Mouse (Mus musculus): ENCODE results near the gene Clk4. TPM values are rescaled to one million over a fixed set of nuclear protein-coding genes. Genes with fewer than 3 reads are reported as not detected.

Gene Clk4
- polyA plus RNA-seq, 1 experiment from 2014 or later = 51.6 TPM

DNA sequence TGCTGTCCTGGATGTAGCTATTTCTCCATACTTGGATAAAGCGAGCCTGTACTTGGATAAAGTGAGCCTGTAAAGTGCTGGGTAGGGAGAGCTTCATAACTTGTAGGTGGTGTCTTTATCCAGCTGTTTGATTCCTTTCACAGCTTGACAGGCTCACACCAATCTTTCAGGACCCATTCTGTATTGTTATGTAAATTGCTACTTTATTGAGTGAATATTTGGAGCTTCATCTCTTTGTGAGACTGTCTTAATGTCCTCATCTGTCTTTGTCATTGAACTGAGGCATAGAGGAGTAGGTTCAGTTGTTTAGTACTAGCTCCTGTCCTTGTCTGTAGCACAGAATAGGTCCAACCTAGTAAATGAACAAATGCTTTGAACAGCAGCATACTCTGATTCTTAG lies 12.9 kb downstream of the Clk4 start:
- Histone ChIP-seq H3K27ac (ENCODE audit: low read depth, low read length) (no peak overlapping the region), H3K27me3 (replicated peaks; ENCODE audit: control insufficient read depth, insufficient read depth, low read length) (no peaks in the 10 kb centered on the region), H3K4me3 (ENCODE audit: low read depth, low read length) (no peak overlapping the region), H3K36me3 (ENCODE audit: control insufficient read depth, insufficient read depth) (peaks cover 67% of the 10 kb centered on the region), H3K4me1 (replicated peaks; ENCODE audit: control insufficient read depth, insufficient read depth, low read length) (no peaks in the 10 kb centered on the region), H3K4me2 (replicated peaks; ENCODE audit: low read depth) (no peak overlapping the region), H3K9me3 (ENCODE audit: control insufficient read depth) (no peaks in the 10 kb centered on the region), H3K9ac (ENCODE audit: low read depth, low read length) (no peak overlapping the region)
- 93% methylated on average over 1 of the region's 1 CpGs for WGBS
- ATAC-seq = no peak
- TF ChIP-seq CTCF (IDR thresholded peaks at IDR 0.05; ENCODE audit: low read depth) = no peak

- peak within 1 kb of the TSS; percentile 97 for H3K4me2 ChIP-seq (replicated peaks; ENCODE audit: low read depth)
- peak within 1 kb of the TSS; percentile 28; the same call in 1 of the 2 replicates for H3K27ac ChIP-seq (ENCODE audit: low read depth, low read length)
- H3K27me3 ChIP-seq (replicated peaks; ENCODE audit: control insufficient read depth, insufficient read depth, low read length) = 0 out of 2 replicates have a peak, but pooled peaks cover 4% of the 10 kb centered on the region
- under 1% methylated on average over 33 of the region's 38 CpGs for WGBS
- H3K36me3 ChIP-seq (ENCODE audit: control insufficient read depth, insufficient read depth) = 0 out of 2 replicates have a peak, but pooled peaks cover 2% of the 10 kb centered on the region
- no peaks in the 10 kb centered on the region for H3K4me1 ChIP-seq (replicated peaks; ENCODE audit: control insufficient read depth, insufficient read depth, low read length)
- H3K4me3 ChIP-seq (ENCODE audit: low read depth, low read length) = peak within 1 kb of the TSS; percentile 71
- H3K9ac ChIP-seq (ENCODE audit: low read depth, low read length) = peak within 1 kb of the TSS; percentile 65
- TF ChIP-seq CTCF (IDR thresholded peaks at IDR 0.05; ENCODE audit: low read depth) = peak; percentile 96
- H3K9me3 ChIP-seq (ENCODE audit: control insufficient read depth) = no peaks in the 10 kb centered on the region
- peak; percentile 73 for ATAC-seq
These were observed 28.1 kb downstream of the Clk4 start, which contains the start of gene Col23a1 for GRCm38 (mm10) chr11:51289564-51290041. Gene Col23a1, plus strand, starts transcription at chr11:51289920.

DNA sequence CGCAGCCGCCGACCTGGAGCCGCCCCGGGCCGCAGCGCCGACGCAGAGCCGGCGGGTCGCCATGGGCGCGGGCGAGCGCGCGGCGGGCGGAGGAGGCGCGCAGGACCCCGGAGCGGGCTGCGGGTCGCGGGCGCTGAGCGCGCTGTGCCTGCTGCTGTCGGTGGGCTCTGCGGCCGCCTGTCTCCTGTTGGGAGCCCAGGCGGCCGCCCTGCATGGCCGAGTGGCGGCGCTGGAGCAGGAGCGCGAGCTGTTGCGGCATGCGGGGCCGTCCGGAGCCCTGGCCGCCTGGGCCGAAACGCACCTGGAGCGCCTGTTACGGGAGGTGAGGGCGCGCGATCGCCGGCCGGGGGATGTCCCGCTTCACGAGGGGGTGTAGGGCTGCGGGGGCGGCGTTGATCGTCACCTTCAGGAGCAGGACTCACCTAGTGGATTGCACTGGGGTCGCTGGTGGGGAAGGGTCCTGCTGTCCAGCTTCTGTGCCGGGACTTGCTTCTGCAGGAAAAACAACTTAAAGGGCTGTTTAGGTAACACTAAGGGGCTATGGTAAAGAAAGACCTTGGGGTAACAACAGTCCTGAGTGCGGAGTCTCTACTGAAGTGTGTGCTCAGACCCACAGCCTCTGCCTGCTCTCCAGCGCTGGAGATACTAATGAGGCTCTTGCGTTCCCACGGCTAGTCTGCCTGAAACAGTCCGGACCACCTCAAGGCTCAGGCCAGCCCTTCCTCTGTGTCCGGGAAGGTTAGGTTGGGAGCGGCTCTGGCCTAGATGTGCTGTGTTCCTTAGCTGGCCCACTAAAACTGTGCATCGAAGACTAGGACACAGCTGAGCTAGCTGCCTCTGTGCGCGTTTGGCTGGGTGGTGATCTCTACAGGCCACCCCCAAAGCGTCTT lies 28.8 kb downstream of the Clk4 start:
- peak; percentile 62 for ATAC-seq
- peak overlapping the region; percentile 71 for H3K4me3 ChIP-seq (ENCODE audit: low read depth, low read length)
- peak overlapping the region; percentile 65 for H3K9ac ChIP-seq (ENCODE audit: low read depth, low read length)
- peak overlapping the region; percentile 28; the same call in 1 of the 2 replicates for H3K27ac ChIP-seq (ENCODE audit: low read depth, low read length)
- no peaks in the 10 kb centered on the region for H3K36me3 ChIP-seq (ENCODE audit: control insufficient read depth, insufficient read depth)
- peak; percentile 64 for TF ChIP-seq CTCF (IDR thresholded peaks at IDR 0.05; ENCODE audit: low read depth)
- 3% methylated on average over 73 of the region's 74 CpGs for WGBS
- peak overlapping the region; percentile 97 for H3K4me2 ChIP-seq (replicated peaks; ENCODE audit: low read depth)
- H3K27me3 ChIP-seq (replicated peaks; ENCODE audit: control insufficient read depth, insufficient read depth, low read length) = 0 out of 2 replicates have a peak, but pooled peaks cover 4% of the 10 kb centered on the region
- H3K9me3 ChIP-seq (ENCODE audit: control insufficient read depth) = no peaks in the 10 kb centered on the region
- no peaks in the 10 kb centered on the region for H3K4me1 ChIP-seq (replicated peaks; ENCODE audit: control insufficient read depth, insufficient read depth, low read length)

DNA sequence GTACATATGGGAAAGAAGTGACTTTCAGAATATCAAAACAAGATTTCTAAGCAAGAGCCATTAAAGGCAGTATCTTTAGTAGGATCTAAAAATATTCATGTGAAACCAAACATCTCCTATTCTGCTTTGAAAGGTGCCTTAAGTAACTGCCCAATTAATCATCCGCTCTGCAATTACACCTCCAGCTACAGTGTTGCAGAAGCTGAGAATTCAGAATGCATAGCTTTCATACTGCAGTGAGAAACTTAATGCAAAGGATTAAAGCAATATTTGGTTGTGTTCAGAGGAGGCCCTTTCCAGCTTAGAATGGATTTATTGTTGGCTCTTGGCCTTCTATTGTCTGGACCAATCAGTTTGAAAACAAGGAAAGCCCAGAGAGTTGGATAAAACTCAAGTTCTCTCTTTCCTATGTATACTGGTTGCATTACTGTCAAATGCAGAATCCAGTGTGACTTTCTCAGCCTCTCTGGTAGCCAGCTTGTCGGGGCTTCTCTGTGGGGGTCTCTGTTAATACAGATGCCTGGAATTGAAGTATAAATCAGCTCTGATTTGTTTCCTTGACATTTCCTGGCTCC lies 32.5 kb downstream of the Clk4 start:
- Histone ChIP-seq H3K4me2 (replicated peaks; ENCODE audit: low read depth) (no peak overlapping the region), H3K9me3 (ENCODE audit: control insufficient read depth) (no peaks in the 10 kb centered on the region), H3K27me3 (replicated peaks; ENCODE audit: control insufficient read depth, insufficient read depth, low read length) (0 out of 2 replicates have a peak, but pooled peaks cover 4% of the 10 kb centered on the region), H3K27ac (ENCODE audit: low read depth, low read length) (no peak overlapping the region), H3K36me3 (ENCODE audit: control insufficient read depth, insufficient read depth) (no peaks in the 10 kb centered on the region), H3K9ac (ENCODE audit: low read depth, low read length) (no peak overlapping the region), H3K4me3 (ENCODE audit: low read depth, low read length) (no peak overlapping the region), H3K4me1 (replicated peaks; ENCODE audit: control insufficient read depth, insufficient read depth, low read length) (no peaks in the 10 kb centered on the region)
- WGBS = 64% methylated on average over 2 of the region's 2 CpGs
- no peak for TF ChIP-seq CTCF (IDR thresholded peaks at IDR 0.05; ENCODE audit: low read depth)
- no peak for ATAC-seq

DNA sequence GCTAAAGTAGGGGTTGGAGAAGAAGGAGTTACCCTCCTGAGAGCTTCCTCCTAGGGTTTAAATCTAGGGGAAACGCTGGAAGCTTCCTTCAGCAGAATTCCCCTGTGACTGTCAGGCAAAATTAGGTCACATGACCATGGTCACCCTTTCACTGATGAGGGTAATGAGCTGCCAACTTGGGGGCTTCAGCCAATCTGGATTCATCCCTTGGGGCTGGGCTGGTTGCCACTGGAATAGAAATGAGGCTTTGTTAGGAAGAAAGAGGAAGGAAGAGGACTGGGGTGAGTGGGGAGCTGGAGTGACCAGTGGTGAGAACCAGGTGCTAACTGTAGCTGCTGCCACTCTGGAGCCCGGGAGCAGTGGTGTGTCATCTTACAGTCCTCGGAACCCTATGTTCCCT lies 34.2 kb downstream of the Clk4 start:
- 0 out of 2 replicates have a peak, but pooled peaks cover 4% of the 10 kb centered on the region for H3K27me3 ChIP-seq (replicated peaks; ENCODE audit: control insufficient read depth, insufficient read depth, low read length)
- H3K9ac ChIP-seq (ENCODE audit: low read depth, low read length) = no peak overlapping the region
- H3K36me3 ChIP-seq (ENCODE audit: control insufficient read depth, insufficient read depth) = no peaks in the 10 kb centered on the region
- H3K4me2 ChIP-seq (replicated peaks; ENCODE audit: low read depth) = no peak overlapping the region
- H3K4me1 ChIP-seq (replicated peaks; ENCODE audit: control insufficient read depth, insufficient read depth, low read length) = no peaks in the 10 kb centered on the region
- H3K27ac ChIP-seq (ENCODE audit: low read depth, low read length) = no peak overlapping the region
- no peak for ATAC-seq
- H3K4me3 ChIP-seq (ENCODE audit: low read depth, low read length) = no peak overlapping the region
- WGBS = 79% methylated on average over 3 of the region's 3 CpGs
- no peaks in the 10 kb centered on the region for H3K9me3 ChIP-seq (ENCODE audit: control insufficient read depth)
- TF ChIP-seq CTCF (IDR thresholded peaks at IDR 0.05; ENCODE audit: low read depth) = no peak

DNA sequence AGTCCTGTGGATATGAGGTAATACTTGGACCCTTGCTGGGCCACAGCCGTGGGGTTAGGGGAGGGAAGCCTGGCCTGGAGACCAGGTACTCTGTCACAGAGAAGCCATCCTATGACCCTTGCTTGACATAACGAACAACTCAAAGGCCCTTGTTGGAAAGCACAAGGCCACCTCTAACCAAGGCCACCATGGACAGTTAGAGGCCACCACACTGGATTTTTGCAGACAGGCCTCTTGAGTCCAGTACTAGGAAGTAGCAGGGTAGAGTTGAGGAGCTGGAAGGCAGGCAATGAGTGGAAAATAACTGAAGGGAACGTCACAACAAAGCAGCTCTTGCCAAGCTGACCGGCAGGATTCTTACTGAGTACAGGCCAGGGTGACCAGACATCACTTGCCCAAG lies 37.2 kb downstream of the Clk4 start:
- no peaks in the 10 kb centered on the region for H3K9me3 ChIP-seq (ENCODE audit: control insufficient read depth)
- ATAC-seq = no peak
- no peak overlapping the region for H3K9ac ChIP-seq (ENCODE audit: low read depth, low read length)
- no peak for TF ChIP-seq CTCF (IDR thresholded peaks at IDR 0.05; ENCODE audit: low read depth)
- no peaks in the 10 kb centered on the region for H3K27me3 ChIP-seq (replicated peaks; ENCODE audit: control insufficient read depth, insufficient read depth, low read length)
- no peak overlapping the region for H3K4me2 ChIP-seq (replicated peaks; ENCODE audit: low read depth)
- no peak overlapping the region for H3K4me3 ChIP-seq (ENCODE audit: low read depth, low read length)
- WGBS = 89% methylated on average over 4 of the region's 4 CpGs
- no peaks in the 10 kb centered on the region for H3K36me3 ChIP-seq (ENCODE audit: control insufficient read depth, insufficient read depth)
- no peaks in the 10 kb centered on the region for H3K4me1 ChIP-seq (replicated peaks; ENCODE audit: control insufficient read depth, insufficient read depth, low read length)
- H3K27ac ChIP-seq (ENCODE audit: low read depth, low read length) = no peak overlapping the region

Data from intestine, postnatal 0 days (tissue).